Mouse (Mus musculus) MEL (cell line): ENCODE results near the gene Wasf2. TPM values are rescaled to one million over a fixed set of nuclear protein-coding genes. Genes with fewer than 3 reads are reported as not detected.

Experiments used
- DNase-seq: peaks from one replicate; pipeline ENCODE4 v3.0.0; 2011; ENCODE audit warnings: low read depth, low spot score
- H3K27ac ChIP-seq: 2 replicates; pipeline ENCODE4 v1.5.1; 2012; ENCODE audit warnings: low read depth, mild to moderate bottlenecking, control low read depth, low read length, moderate library complexity; ENCODE audit not compliant: control insufficient read depth
- H3K27me3 ChIP-seq, 2 experiments: fragments of 150-350 bp in 1 of 2; sonication (generic) in 1 of 2; 2 replicates each; pipeline ENCODE4 v1.6.1; 2012; ENCODE audit warnings: low read length in 2 of 2, mild to moderate bottlenecking in 2 of 2, improper control_type of control experiment in 1 of 2, moderate library complexity in 1 of 2; ENCODE audit not compliant: insufficient read depth in 2 of 2, control insufficient read depth in 1 of 2
- H3K36me3 ChIP-seq, 2 experiments: 2 replicates each; pipeline ENCODE4 v1.6.1; 2012 to 2014; ENCODE audit warnings: low read length in 2 of 2, improper control_type of control experiment in 1 of 2, inconsistent platforms in 1 of 2, mild to moderate bottlenecking in 1 of 2; ENCODE audit not compliant: insufficient read depth in 2 of 2, control insufficient read depth in 1 of 2
- H3K4me1 ChIP-seq, 2 experiments: fragments of 150-350 bp in 1 of 2; sonication (generic) in 1 of 2; 2 replicates each; pipeline ENCODE4 v1.6.1; 2012; ENCODE audit warnings: low read length in 2 of 2, improper control_type of control experiment in 1 of 2, mild to moderate bottlenecking in 1 of 2; ENCODE audit not compliant: insufficient read depth in 2 of 2, control insufficient read depth in 1 of 2
- H3K4me3 ChIP-seq, 2 experiments: fragments of 150-350 bp in 1 of 2; sonication (generic) in 1 of 2; 2 replicates each; pipeline ENCODE4 v1.5.1; 2012; ENCODE audit warnings: low read depth in 2 of 2, low read length in 2 of 2, mild to moderate bottlenecking in 2 of 2, moderate library complexity in 2 of 2, control low read depth in 1 of 2, improper control_type of control experiment in 1 of 2; ENCODE audit not compliant: control insufficient read depth in 1 of 2, insufficient read depth in 1 of 2
- H3K79me2 ChIP-seq: 2 replicates; pipeline ENCODE4 v1.6.1; 2012; ENCODE audit warnings: mild to moderate bottlenecking, low read length, moderate library complexity; ENCODE audit not compliant: control insufficient read depth, poor library complexity, insufficient read depth
- H3K9ac ChIP-seq: 2 replicates; pipeline ENCODE4 v1.6.1; 2012; ENCODE audit warnings: low read depth, mild to moderate bottlenecking, control low read depth, low read length, moderate library complexity; ENCODE audit not compliant: control insufficient read depth, poor library complexity, severe bottlenecking
- H3K9me3 ChIP-seq: fragments of 150-350 bp; sonication (generic); replicated peaks from 2 replicates; pipeline ENCODE4 v1.6.1; 2012; ENCODE audit warnings: mild to moderate bottlenecking, low read length, improper control_type of control experiment, moderate library complexity; ENCODE audit not compliant: insufficient read depth
- CHD2 ChIP-seq: IDR thresholded peaks from 2 replicates; pipeline ENCODE4 v1.6.1; 2011; ENCODE audit warnings: low read length, improper control_type of control experiment
- CTCF ChIP-seq, 3 experiments: IDR thresholded peaks in 2 of 3; conservative IDR thresholded peaks in 1 of 3; 2 replicates each; pipeline ENCODE4 v1.5.1; 2011 to 2012; ENCODE audit warnings: low read length in 3 of 3, low read depth in 2 of 3, mild to moderate bottlenecking in 2 of 3, improper control_type of control experiment in 1 of 3, inconsistent platforms in 1 of 3, mixed read lengths in 1 of 3, moderate library complexity in 1 of 3; ENCODE audit not compliant: control insufficient read depth in 1 of 3, insufficient read depth in 1 of 3, poor library complexity in 1 of 3, severe bottlenecking in 1 of 3
- E2F4 ChIP-seq: IDR thresholded peaks from 2 replicates; pipeline ENCODE4 v1.6.1; 2011; ENCODE audit warnings: low read depth, low read length, improper control_type of control experiment, borderline replicate concordance
- EP300 ChIP-seq, 2 experiments: IDR thresholded peaks; 2 replicates each; pipeline ENCODE4 v1.6.1; 2011; ENCODE audit warnings: improper control_type of control experiment in 2 of 2, low read length in 2 of 2, low read depth in 1 of 2, mild to moderate bottlenecking in 1 of 2
- ETS1 ChIP-seq: IDR thresholded peaks from 2 replicates; pipeline ENCODE4 v1.6.1; 2012; ENCODE audit warnings: low read depth, mild to moderate bottlenecking, inconsistent platforms, low read length, improper control_type of control experiment, moderate library complexity
- GATA1 ChIP-seq: IDR thresholded peaks from 2 replicates; pipeline ENCODE4 v1.6.1; 2011; ENCODE audit warnings: low read depth, low read length, improper control_type of control experiment
- HCFC1 ChIP-seq: IDR thresholded peaks from 2 replicates; pipeline ENCODE4 v1.6.1; 2012; ENCODE audit warnings: low read depth, mild to moderate bottlenecking, inconsistent platforms, low read length, improper control_type of control experiment, moderate library complexity
- JUND ChIP-seq: IDR thresholded peaks from 2 replicates; pipeline ENCODE4 v1.6.1; 2011; ENCODE audit warnings: low read depth, mild to moderate bottlenecking, improper control_type of control experiment, low read length
- KAT2A ChIP-seq: conservative IDR thresholded peaks from 2 replicates; pipeline ENCODE4 v1.6.1; 2012; ENCODE audit warnings: low read depth, low read length, improper control_type of control experiment, inconsistent platforms
- MAFK ChIP-seq: IDR thresholded peaks from 2 replicates; pipeline ENCODE4 v1.6.1; 2011; ENCODE audit warnings: low read depth, mild to moderate bottlenecking, low read length, improper control_type of control experiment, borderline replicate concordance
- MAX ChIP-seq: IDR thresholded peaks from 2 replicates; pipeline ENCODE4 v1.6.1; 2011; ENCODE audit warnings: low read length, improper control_type of control experiment
- MXI1 ChIP-seq: IDR thresholded peaks from 2 replicates; pipeline ENCODE4 v1.6.1; 2011; ENCODE audit warnings: mild to moderate bottlenecking, low read depth, low read length, improper control_type of control experiment
- NRF1 ChIP-seq: IDR thresholded peaks from 2 replicates; pipeline ENCODE4 v1.6.1; 2014; ENCODE audit warnings: low read depth, mild to moderate bottlenecking, inconsistent platforms, low read length, improper control_type of control experiment, moderate library complexity; ENCODE audit not compliant: poor library complexity, insufficient read depth, severe bottlenecking
- POLR2AphosphoS2 ChIP-seq: IDR thresholded peaks from 2 replicates; pipeline ENCODE4 v1.6.1; 2011; ENCODE audit warnings: low read length, improper control_type of control experiment
- RCOR1 ChIP-seq: IDR thresholded peaks from 2 replicates; pipeline ENCODE4 v1.6.1; 2012; ENCODE audit warnings: low read depth, mild to moderate bottlenecking, inconsistent platforms, low read length, improper control_type of control experiment
- TBP ChIP-seq: IDR thresholded peaks from 2 replicates; pipeline ENCODE4 v1.8.0; 2011; ENCODE audit warnings: low read depth, low read length, improper control_type of control experiment
- TCF12 ChIP-seq: IDR thresholded peaks from 2 replicates; pipeline ENCODE4 v1.6.1; 2014; ENCODE audit warnings: low read depth, mild to moderate bottlenecking, inconsistent platforms, low read length, improper control_type of control experiment, moderate library complexity
- ZC3H11A ChIP-seq: IDR thresholded peaks from 2 replicates; pipeline ENCODE4 v1.6.1; 2012; ENCODE audit warnings: low read depth, mild to moderate bottlenecking, inconsistent platforms, low read length, improper control_type of control experiment
- ZKSCAN1 ChIP-seq: IDR thresholded peaks from 2 replicates; pipeline ENCODE4 v1.6.1; 2012; ENCODE audit warnings: low read depth, mild to moderate bottlenecking, inconsistent platforms, low read length, improper control_type of control experiment, moderate library complexity
- ZMIZ1 ChIP-seq: IDR thresholded peaks from 2 replicates; pipeline ENCODE4 v1.6.1; 2012; ENCODE audit warnings: low read depth, mild to moderate bottlenecking, inconsistent platforms, low read length, improper control_type of control experiment, moderate library complexity
- ZNF384 ChIP-seq: IDR thresholded peaks from 2 replicates; pipeline ENCODE4 v1.6.1; 2012; ENCODE audit warnings: low read depth, mild to moderate bottlenecking, inconsistent platforms, low read length, improper control_type of control experiment
- polyA plus RNA-seq, 2 experiments: library from polyadenylated mRNA; stranded (reverse) in 1 of 2; unstranded in 1 of 2; fragments of >175 nt in 1 of 2; fragments of >200 nt in 1 of 2; gene quantifications; 2 replicates each; pipeline versions ENCODE4 v1.2.1 to v1.2.4; 2012; ENCODE audit warnings: low replicate concordance in 2 of 2, low read depth in 1 of 2; ENCODE audit not compliant: insufficient read length in 2 of 2, insufficient read depth in 1 of 2, missing spikeins in 1 of 2
- total RNA-seq: library from RNA; depleted of rRNA; stranded (reverse); fragments of 300-350 nt; gene quantifications from 2 replicates; pipeline ENCODE4 v1.2.3, GENCODE M21; 2012

Wasf2 gene
- total and polyA plus RNA-seq, 3 experiments = 16.4 to 53.7 TPM; not detected in 1

GRCm38 (mm10) chr4:133113351-133113882, 16.9 kb upstream of the Wasf2 start:
- H3K4me3 ChIP-seq = no peak overlapping the region
- TF ChIP-seq CHD2 = no peak
- no peak for TF ChIP-seq MXI1
- no peak for TF ChIP-seq TBP
- TF ChIP-seq NRF1 = no peak
- no peak for DNase-seq
- H3K4me1 ChIP-seq = peaks cover 0 to 6% of the 10 kb centered on the region in 2 experiments; a peak in 3 of 4 replicates
- H3K36me3 ChIP-seq = peaks cover 0 to 2% of the 10 kb centered on the region in 2 experiments; a peak in 2 of 4 replicates
- H3K79me2 ChIP-seq = no peaks in the 10 kb centered on the region
- H3K9me3 ChIP-seq = no peaks in the 10 kb centered on the region
- H3K27me3 ChIP-seq = no peaks in the 10 kb centered on the region; a peak in 1 of 4 replicates
- no peak overlapping the region for H3K27ac ChIP-seq
- no peak overlapping the region for H3K9ac ChIP-seq

GRCm38 (mm10) chr4:133114762-133115161, 15.5 kb upstream of the Wasf2 start:
- no peak overlapping the region for H3K4me3 ChIP-seq
- DNase-seq = no peak
- H3K9ac ChIP-seq = no peak overlapping the region
- 0 out of 4 replicates have a peak, but pooled peaks cover 0 to 2% of the 10 kb centered on the region in 2 experiments for H3K36me3 ChIP-seq
- no peak for TF ChIP-seq ZMIZ1
- no peak for TF ChIP-seq MAX
- no peak for TF ChIP-seq ETS1
- TF ChIP-seq HCFC1 = no peak
- no peak for TF ChIP-seq E2F4
- TF ChIP-seq POLR2AphosphoS2 = no peak
- TF ChIP-seq, all 39 proteins: peak for 0
- Histone ChIP-seq H3K4me1 (peaks cover 0 to 3% of the 10 kb centered on the region in 2 experiments; a peak in 2 of 4 replicates), H3K27ac (no peak overlapping the region), H3K79me2 (no peaks in the 10 kb centered on the region), H3K9me3 (no peaks in the 10 kb centered on the region), H3K27me3 (no peaks in the 10 kb centered on the region; a peak in 1 of 4 replicates)

- Histone ChIP-seq H3K4me3 (no peak overlapping the region), H3K4me1 (peaks cover 0 to 3% of the 10 kb centered on the region in 2 experiments; a peak in 2 of 4 replicates), H3K79me2 (no peaks in the 10 kb centered on the region)
Observed at GRCm38 (mm10) chr4:133115721-133116429, 14.4 kb upstream of the Wasf2 start.

More at GRCm38 (mm10) chr4:133115721-133116429, 14.4 kb upstream of the Wasf2 start:
- peaks cover 0 to under 1% of the 10 kb centered on the region in 2 experiments; a peak in 1 of 4 replicates for H3K27me3 ChIP-seq
- no peak for DNase-seq
- 0 out of 4 replicates have a peak, but pooled peaks cover 0 to 2% of the 10 kb centered on the region in 2 experiments for H3K36me3 ChIP-seq
- no peak overlapping the region for H3K9ac ChIP-seq
- no peaks in the 10 kb centered on the region for H3K9me3 ChIP-seq
- H3K27ac ChIP-seq = no peak overlapping the region
- TF ChIP-seq MAFK (no peak), EP300 (IDR thresholded peaks at IDR 0.05; ENCODE audit: low read depth in 1 of 2, low read length in 2 of 2) (no peak), JUND (no peak), ZNF384 (no peak), ZC3H11A (no peak), RCOR1 (no peak), HCFC1 (no peak), KAT2A (no peak), ZKSCAN1 (no peak), CTCF (IDR thresholded peaks at IDR 0.05 in 2 of 3, conservative IDR thresholded peaks at IDR 0.05 in 1 of 3; ENCODE audit: control insufficient read depth in 1 of 3, insufficient read depth in 1 of 3, low read depth in 2 of 3, low read length in 3 of 3, poor library complexity in 1 of 3, severe bottlenecking in 1 of 3) (no peak), TCF12 (no peak), GATA1 (no peak), CHD2 (no peak)
